Mouse (Mus musculus) forebrain, embryonic 14.5 days (tissue): ENCODE results near the gene Fpgs. TPM values are rescaled to one million over a fixed set of nuclear protein-coding genes. Genes with fewer than 3 reads are reported as not detected.

ENCODE experiments used
- ATAC-seq: fragments of 200-750 bp; cut with Nextera tagmentation; 2 replicates; pipeline ENCODE4 v1.8.0; 2017; ENCODE audit warnings: mild to moderate bottlenecking, moderate library complexity
- DNase-seq: peaks from one replicate; pipeline ENCODE4 v3.0.0-alpha.2; 2015; ENCODE audit warnings: low spot score
- H3K27ac ChIP-seq: fragments of 300-500 bp; sonication (generic); 2 replicates; pipeline ENCODE4 v1.5.1; 2014; ENCODE audit warnings: low read depth, mild to moderate bottlenecking, control low read depth, low read length, moderate library complexity
- H3K27me3 ChIP-seq: fragments of 300-500 bp; sonication (generic); replicated peaks from 2 replicates; pipeline ENCODE4 v1.6.1; 2014; ENCODE audit warnings: low read length, control low read depth, mixed read lengths; ENCODE audit not compliant: control insufficient read depth, insufficient read depth
- H3K36me3 ChIP-seq: fragments of 300-500 bp; sonication (generic); 2 replicates; pipeline ENCODE4 v1.6.1; 2014; ENCODE audit warnings: low read length, control low read depth; ENCODE audit not compliant: control insufficient read depth, insufficient read depth
- H3K4me1 ChIP-seq: fragments of 300-500 bp; sonication (generic); 2 replicates; pipeline ENCODE4 v1.6.1; 2014; ENCODE audit warnings: antibody characterized with exemption, low read length, control low read depth; ENCODE audit not compliant: control insufficient read depth, insufficient read depth
- H3K4me2 ChIP-seq: fragments of 300-500 bp; sonication (generic); 2 replicates; pipeline ENCODE4 v1.6.1; 2014; ENCODE audit warnings: mild to moderate bottlenecking, control low read depth, low read length
- H3K4me3 ChIP-seq: fragments of 300-500 bp; sonication (generic); 2 replicates; pipeline ENCODE4 v1.5.1; 2014; ENCODE audit warnings: low read depth, low read length, control low read depth
- H3K9ac ChIP-seq: fragments of 300-500 bp; sonication (generic); 2 replicates; pipeline ENCODE4 v1.6.1; 2014; ENCODE audit warnings: mild to moderate bottlenecking, low read length, control low read depth, moderate library complexity
- H3K9me3 ChIP-seq: fragments of 300-500 bp; sonication (generic); replicated peaks from 2 replicates; pipeline ENCODE4 v1.6.1; 2016; ENCODE audit warnings: low read length, control low read depth, mixed read lengths; ENCODE audit not compliant: control insufficient read depth
- WGBS: fragments of 180-500 bp; shearing (Covaris S2); extraction: QIAGEN DNeasy Blood & Tissue Kit; methylation state at CpG from one replicate; pipeline ENCODE4 v1.1.7; 2014; 5-methylcytosine and 5-hydroxymethylcytosine counted together
- polyA plus RNA-seq: library from polyadenylated mRNA; unstranded; fragments of >200 nt; fragmentation: Nextera tagmentation; extraction: Ambion mirVana; gene quantifications from 2 replicates; pipeline ENCODE4 v1.2.1, GENCODE M21; 2014

The Fpgs gene
- polyA plus RNA-seq, 1 experiment from 2014 or later, result 10.9 TPM

DNA sequence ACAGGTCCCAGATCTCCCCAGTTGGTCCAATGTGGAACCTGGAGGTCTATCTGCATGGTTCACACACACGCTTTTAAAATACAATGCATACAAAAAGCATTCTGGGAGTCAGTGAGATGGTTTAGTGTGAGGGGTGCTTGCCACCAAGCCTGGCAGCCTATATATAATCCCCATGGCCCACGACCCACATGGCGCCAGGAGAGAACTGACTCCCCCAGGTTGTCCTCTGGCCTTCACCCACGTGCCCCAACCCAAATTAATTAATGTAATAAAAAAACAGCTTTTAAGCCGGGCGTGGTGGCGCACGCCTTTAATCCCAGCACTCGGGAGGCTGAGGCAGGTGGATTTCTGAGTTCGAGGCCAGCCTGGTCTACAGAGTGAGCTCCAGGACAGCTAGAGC is 20.2 kb downstream of the Fpgs start:
- Histone ChIP-seq H3K9me3 (no peaks in the 10 kb centered on the region), H3K36me3 (peaks cover 48% of the 10 kb centered on the region), H3K27ac (no peak overlapping the region), H3K4me2 (no peak overlapping the region), H3K4me1 (no peaks in the 10 kb centered on the region), H3K4me3 (no peak overlapping the region), H3K27me3 (no peaks in the 10 kb centered on the region), H3K9ac (no peak overlapping the region)
- 90% methylated on average over 10 of the region's 10 CpGs for WGBS
- ATAC-seq, result no peak
- DNase-seq, result no peak

DNA sequence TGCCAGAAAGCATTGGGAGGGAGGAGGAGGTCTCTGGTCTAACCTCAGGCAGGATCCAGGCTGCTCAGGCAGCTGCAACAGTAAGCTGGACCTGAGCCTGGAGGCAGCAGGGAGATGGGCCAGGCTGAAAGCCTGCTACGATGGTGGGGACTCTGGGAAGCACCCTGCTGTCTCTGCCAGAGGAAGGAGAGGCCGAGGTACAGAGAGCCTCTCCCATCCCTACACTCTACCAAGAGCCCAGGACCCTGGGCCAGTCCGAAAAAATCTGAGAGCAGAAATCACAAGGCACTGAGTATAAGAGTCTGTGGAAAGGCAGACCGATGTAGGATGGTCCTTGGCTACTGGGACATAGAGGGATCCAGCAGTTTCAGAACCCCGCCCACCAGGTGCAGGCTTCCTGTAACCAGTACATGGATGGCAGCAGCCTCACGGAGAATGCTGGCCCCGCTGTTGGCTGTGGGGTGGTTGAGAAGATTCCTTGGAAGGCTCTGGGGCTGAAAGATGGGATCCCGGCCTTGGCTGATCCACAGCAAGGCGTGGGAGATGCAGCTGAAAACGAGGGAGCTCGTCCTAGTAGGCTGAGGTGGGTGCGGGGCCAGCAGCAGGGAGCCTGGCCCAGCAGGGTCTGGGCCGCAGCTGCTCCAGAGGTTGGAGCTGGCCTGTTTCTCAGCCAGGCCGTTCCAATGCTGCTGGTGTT is 21.1 kb downstream of the Fpgs start:
- peaks cover 48% of the 10 kb centered on the region for H3K36me3 ChIP-seq
- DNase-seq (no peak), ATAC-seq (no peak)
- no peak overlapping the region for H3K4me3 ChIP-seq
- no peaks in the 10 kb centered on the region for H3K9me3 ChIP-seq
- no peaks in the 10 kb centered on the region for H3K4me1 ChIP-seq
- no peaks in the 10 kb centered on the region for H3K27me3 ChIP-seq
- H3K9ac ChIP-seq, result no peak overlapping the region
- H3K27ac ChIP-seq, result no peak overlapping the region
- 82% methylated on average over 14 of the region's 14 CpGs for WGBS
- no peak overlapping the region for H3K4me2 ChIP-seq

- Histone ChIP-seq H3K9me3 (no peaks in the 10 kb centered on the region), H3K4me2 (no peak overlapping the region), H3K4me1 (no peaks in the 10 kb centered on the region), H3K4me3 (no peak overlapping the region), H3K36me3 (peaks cover 40% of the 10 kb centered on the region), H3K9ac (no peak overlapping the region), H3K27ac (no peak overlapping the region), H3K27me3 (no peaks in the 10 kb centered on the region)
- WGBS, result 63% methylated on average over 6 of the region's 6 CpGs
- DNase-seq, result no peak
- ATAC-seq, result no peak
Observed at GRCm38 (mm10) chr2:32681754-32682153, 22.2 kb downstream of the Fpgs start.

- H3K27me3 ChIP-seq, result no peaks in the 10 kb centered on the region
- no peak overlapping the region for H3K9ac ChIP-seq
- no peak for DNase-seq
- WGBS, result 90% methylated on average over 19 of the region's 19 CpGs
- no peak overlapping the region for H3K27ac ChIP-seq
- no peak overlapping the region for H3K4me3 ChIP-seq
- ATAC-seq, result no peak
- H3K9me3 ChIP-seq, result no peaks in the 10 kb centered on the region
- no peaks in the 10 kb centered on the region for H3K4me1 ChIP-seq
- peaks cover 35% of the 10 kb centered on the region for H3K36me3 ChIP-seq
- H3K4me2 ChIP-seq, result no peak overlapping the region
Observed at GRCm38 (mm10) chr2:32680961-32681650, 22.8 kb downstream of the Fpgs start.

DNA sequence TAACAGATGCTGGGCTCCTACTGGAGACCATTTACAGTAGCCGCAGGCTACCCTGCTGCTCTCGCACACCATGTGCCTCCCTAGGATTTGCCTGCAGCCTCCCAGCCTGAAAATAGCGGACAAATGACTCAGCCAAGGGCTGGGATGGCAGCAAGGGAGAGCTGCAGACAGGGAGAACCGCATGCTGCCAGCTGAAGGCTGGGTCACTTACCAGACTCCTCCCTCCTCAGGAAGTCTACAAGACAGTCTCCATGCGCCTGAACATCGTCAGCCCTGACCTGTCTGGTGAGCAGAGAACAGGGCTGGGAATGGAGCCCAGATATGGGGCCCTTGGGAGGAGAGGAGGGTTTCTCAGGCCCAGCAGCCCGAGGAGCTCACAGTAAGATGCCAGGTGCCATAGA is 23.9 kb downstream of the Fpgs start:
- no peak overlapping the region for H3K4me2 ChIP-seq
- no peaks in the 10 kb centered on the region for H3K4me1 ChIP-seq
- H3K9me3 ChIP-seq, result no peaks in the 10 kb centered on the region
- 62% methylated on average over 7 of the region's 7 CpGs for WGBS
- H3K9ac ChIP-seq, result no peak overlapping the region
- H3K27ac ChIP-seq, result no peak overlapping the region
- peaks cover 26% of the 10 kb centered on the region for H3K36me3 ChIP-seq
- DNase-seq (no peak), ATAC-seq (no peak)
- no peaks in the 10 kb centered on the region for H3K27me3 ChIP-seq
- no peak overlapping the region for H3K4me3 ChIP-seq

GRCm38 (mm10) chr2:32677683-32678082 is 26.3 kb downstream of the Fpgs start:
- Histone ChIP-seq H3K9ac (no peak overlapping the region), H3K4me3 (no peak overlapping the region), H3K4me1 (no peaks in the 10 kb centered on the region), H3K36me3 (0 out of 2 replicates have a peak, but pooled peaks cover 5% of the 10 kb centered on the region), H3K9me3 (no peaks in the 10 kb centered on the region), H3K27ac (no peak overlapping the region), H3K27me3 (no peaks in the 10 kb centered on the region), H3K4me2 (no peak overlapping the region)
- 92% methylated on average over 7 of the region's 7 CpGs for WGBS
- DNase-seq (no peak), ATAC-seq (no peak)

- Histone ChIP-seq H3K27ac (no peak overlapping the region), H3K4me3 (no peak overlapping the region), H3K4me2 (no peak overlapping the region)
Observed at GRCm38 (mm10) chr2:32676821-32677220, 27.1 kb downstream of the Fpgs start.

DNA sequence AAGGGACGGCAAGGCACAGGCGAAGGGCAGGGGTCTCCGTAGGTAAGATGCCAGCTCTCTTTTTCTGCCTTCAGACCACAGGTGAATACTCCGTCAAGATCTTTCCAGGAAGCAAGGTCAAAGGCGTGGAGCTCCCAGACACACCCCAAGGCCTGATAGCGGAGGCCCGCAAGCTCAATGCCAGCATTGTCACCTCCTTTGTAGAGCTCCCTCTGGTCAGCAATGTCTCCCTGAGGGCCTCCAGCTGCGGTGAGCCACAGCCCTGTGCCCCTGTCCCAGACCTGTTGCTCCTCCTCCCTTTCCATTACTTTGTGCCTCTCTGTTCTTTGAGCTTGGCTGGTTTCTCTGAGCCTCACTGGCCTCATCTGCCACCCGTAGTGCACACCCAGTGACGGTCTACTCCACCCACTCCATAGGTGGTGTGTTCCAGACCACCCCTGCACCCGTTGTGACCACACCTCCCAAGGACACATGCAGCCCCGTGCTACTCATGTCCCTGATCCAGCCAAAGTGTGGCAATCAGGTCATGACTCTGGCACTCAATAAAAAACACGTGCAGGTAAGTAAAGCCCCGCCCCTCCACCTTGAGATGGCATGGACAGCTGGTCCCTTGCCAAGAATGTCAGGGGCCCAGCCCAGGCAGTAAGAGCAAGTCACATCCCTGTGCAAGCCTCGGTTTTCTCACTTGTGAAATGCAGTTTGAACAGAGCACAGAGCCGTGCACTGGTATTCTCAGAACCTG is 30.6 kb downstream of the Fpgs start:
- Histone ChIP-seq H3K27ac (no peak overlapping the region), H3K27me3 (no peaks in the 10 kb centered on the region), H3K36me3 (no peaks in the 10 kb centered on the region), H3K4me1 (no peaks in the 10 kb centered on the region), H3K9ac (no peak overlapping the region), H3K9me3 (no peaks in the 10 kb centered on the region), H3K4me2 (no peak overlapping the region), H3K4me3 (no peak overlapping the region)
- 83% methylated on average over 16 of the region's 16 CpGs for WGBS
- ATAC-seq, result no peak
- no peak for DNase-seq

More at GRCm38 (mm10) chr2:32676821-32677220, 27.1 kb downstream of the Fpgs start:
- ATAC-seq, result no peak
- Histone ChIP-seq H3K9me3 (no peaks in the 10 kb centered on the region), H3K9ac (no peak overlapping the region), H3K27me3 (no peaks in the 10 kb centered on the region), H3K36me3 (no peaks in the 10 kb centered on the region), H3K4me1 (no peaks in the 10 kb centered on the region)
- DNase-seq, result no peak
- WGBS, result 89% methylated on average over 3 of the region's 3 CpGs
